Mouse (Mus musculus) c-Kit-positive CD71-positive TER-119-positive erythroid progenitor cells, embryonic 14.5 days (primary cell): ENCODE data around the gene Dach1.

Experiments
- DNase-seq: peaks from one replicate; pipeline ENCODE4 v3.0.0-alpha.2; 2013; ENCODE audit warnings: low spot score

Gene Dach1

GRCm38 (mm10) chr14:98035261-98035660 is 134.3 kb downstream of the Dach1 start:
- no peak for DNase-seq

- DNase-seq: no peak
Measured at GRCm38 (mm10) chr14:98023540-98023939, 146.0 kb downstream of the Dach1 start.

GRCm38 (mm10) chr14:98014053-98014452 is 155.5 kb downstream of the Dach1 start:
- no peak for DNase-seq

- DNase-seq: no peak
Measured at GRCm38 (mm10) chr14:98008501-98008900, 161.1 kb downstream of the Dach1 start.

- no peak for DNase-seq
Measured at GRCm38 (mm10) chr14:98002021-98002680, 167.4 kb downstream of the Dach1 start.

- DNase-seq: no peak
Measured at GRCm38 (mm10) chr14:97998584-97998983, 171.0 kb downstream of the Dach1 start.

GRCm38 (mm10) chr14:97983251-97983650 is 186.3 kb downstream of the Dach1 start:
- DNase-seq: no peak

GRCm38 (mm10) chr14:97982676-97983075 is 186.9 kb downstream of the Dach1 start:
- no peak for DNase-seq

GRCm38 (mm10) chr14:97980879-97981278 is 188.7 kb downstream of the Dach1 start:
- DNase-seq: no peak

GRCm38 (mm10) chr14:97976091-97976490 is 193.5 kb downstream of the Dach1 start:
- DNase-seq: no peak

GRCm38 (mm10) chr14:97975447-97975846 is 194.1 kb downstream of the Dach1 start:
- no peak for DNase-seq

- DNase-seq: no peak
Measured at GRCm38 (mm10) chr14:97964543-97965069, 205.0 kb downstream of the Dach1 start.

- no peak for DNase-seq
Measured at GRCm38 (mm10) chr14:97963624-97964023, 205.9 kb downstream of the Dach1 start.

- DNase-seq: no peak
Measured at GRCm38 (mm10) chr14:97956356-97956755, 213.2 kb downstream of the Dach1 start.

- DNase-seq: no peak
Measured at GRCm38 (mm10) chr14:97945471-97945870, 224.1 kb downstream of the Dach1 start.

- DNase-seq: no peak
Measured at GRCm38 (mm10) chr14:97944643-97945268, 224.8 kb downstream of the Dach1 start.

GRCm38 (mm10) chr14:97942361-97942760 is 227.2 kb downstream of the Dach1 start:
- DNase-seq: no peak

GRCm38 (mm10) chr14:97896622-97897021 is 272.9 kb downstream of the Dach1 start:
- DNase-seq: no peak

- DNase-seq: no peak
Measured at GRCm38 (mm10) chr14:97881976-97882375, 287.6 kb downstream of the Dach1 start.

- DNase-seq: no peak
Measured at GRCm38 (mm10) chr14:97871001-97871400, 298.6 kb downstream of the Dach1 start.

- no peak for DNase-seq
Measured at GRCm38 (mm10) chr14:97858384-97858783, 311.2 kb downstream of the Dach1 start.

GRCm38 (mm10) chr14:97857276-97857675 is 312.3 kb downstream of the Dach1 start:
- DNase-seq: no peak

GRCm38 (mm10) chr14:97855345-97855744 is 314.2 kb downstream of the Dach1 start:
- DNase-seq: no peak

- no peak for DNase-seq
Measured at GRCm38 (mm10) chr14:97850486-97850885, 319.1 kb downstream of the Dach1 start.
